Mouse (Mus musculus): Measurements from ENCODE around the gene Kcnk2. TPM values are rescaled to one million over a fixed set of nuclear protein-coding genes. Genes with fewer than 3 reads are reported as not detected.

The Kcnk2 gene
- 1 to 10 TPM; 1.6 to 1.9 TPM for total RNA-seq (2021)
- long read RNA-seq, experiment 1, partial matches to known transcripts: 0 of 3 reads
- long read RNA-seq, experiment 1, other reads (novel, unspliced or antisense): 3 of 3 reads
- long read RNA-seq, experiment 2, partial matches to known transcripts: 0 of 2 reads
- long read RNA-seq, experiment 2, other reads (novel, unspliced or antisense): 2 of 2 reads

DNA sequence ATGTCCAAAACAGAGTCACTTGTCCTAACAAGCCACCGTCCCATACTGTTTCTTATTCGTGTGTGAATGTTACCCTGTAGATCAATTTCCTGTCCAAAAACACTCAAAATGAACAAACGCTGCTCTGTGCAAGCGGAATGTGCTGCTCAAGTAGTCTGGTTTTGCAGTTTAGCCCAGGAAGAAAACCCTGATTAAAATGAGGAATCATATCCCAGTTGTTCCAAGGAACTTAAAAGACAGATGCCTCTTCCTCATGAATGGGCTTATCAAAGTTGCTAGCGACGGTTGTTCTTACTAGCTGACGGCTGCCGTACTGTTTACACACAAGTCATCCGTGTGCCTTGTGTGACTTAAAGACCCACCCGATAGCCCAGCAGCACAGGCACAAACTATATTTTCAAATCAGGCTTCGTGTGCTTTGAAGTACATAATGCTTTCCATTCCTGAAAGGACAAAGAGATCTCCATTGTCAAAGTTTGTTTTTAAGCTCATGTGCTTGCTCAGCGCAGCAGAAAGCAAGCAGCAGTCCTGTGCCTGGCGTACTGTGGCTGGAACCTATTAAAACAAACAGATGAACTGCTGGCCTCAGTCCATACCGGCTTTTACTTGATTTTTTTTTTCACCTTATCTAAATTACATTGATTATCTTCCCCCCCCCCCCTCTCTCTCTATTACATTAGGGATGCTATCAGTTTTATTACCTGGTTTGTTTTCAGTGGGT, at the start of gene Kcnk2:
Gene Kcnk2 (minus strand): TSS at position 51 of the 721 bp plus-strand sequence.
- intact Hi-C loops (cut with DNase I): no loop called here
- no peak for DNase-seq

DNA sequence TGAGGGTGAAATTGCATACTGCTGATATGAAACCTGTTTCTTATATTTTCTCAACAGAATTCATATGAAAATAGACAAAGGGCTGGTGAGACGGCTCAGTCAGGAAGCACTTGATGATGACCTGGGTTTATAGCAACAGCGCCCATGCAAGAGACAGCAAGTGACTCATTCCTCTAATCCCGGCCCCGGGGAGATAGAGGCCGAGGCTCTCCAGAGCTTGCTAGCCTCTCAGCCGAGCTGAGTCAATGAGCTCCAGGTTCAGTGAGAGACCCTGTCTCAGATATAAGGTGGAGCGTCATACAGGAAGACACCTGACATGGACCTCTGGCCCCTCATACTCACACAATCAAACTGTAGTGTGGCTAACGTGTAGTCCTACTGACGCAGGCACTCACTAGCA, 38.7 kb upstream of the Kcnk2 start:
- no peak for DNase-seq
- intact Hi-C loops (cut with DNase I): no loop called here

DNA sequence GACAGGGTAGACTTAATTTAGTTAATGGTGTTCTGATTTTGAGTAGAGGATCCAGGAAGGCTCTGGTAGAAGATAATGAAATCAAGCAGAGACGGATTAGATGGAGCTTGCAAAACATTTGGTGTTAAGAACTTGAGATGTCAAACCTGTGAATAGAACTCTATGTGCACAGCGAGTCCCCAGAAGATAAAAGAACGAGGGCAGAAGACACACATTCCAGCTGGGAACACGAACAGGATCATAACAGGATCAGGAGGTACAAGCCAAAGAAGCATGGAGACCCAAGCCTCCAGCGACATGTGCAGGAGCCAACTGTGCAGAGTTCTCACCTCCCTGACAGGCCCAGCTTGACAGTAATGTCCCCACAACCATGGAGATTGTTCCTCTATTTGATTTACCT, 35.1 kb upstream of the Kcnk2 start:
- no peak for DNase-seq
- intact Hi-C loops (cut with DNase I): no loop called here

DNA sequence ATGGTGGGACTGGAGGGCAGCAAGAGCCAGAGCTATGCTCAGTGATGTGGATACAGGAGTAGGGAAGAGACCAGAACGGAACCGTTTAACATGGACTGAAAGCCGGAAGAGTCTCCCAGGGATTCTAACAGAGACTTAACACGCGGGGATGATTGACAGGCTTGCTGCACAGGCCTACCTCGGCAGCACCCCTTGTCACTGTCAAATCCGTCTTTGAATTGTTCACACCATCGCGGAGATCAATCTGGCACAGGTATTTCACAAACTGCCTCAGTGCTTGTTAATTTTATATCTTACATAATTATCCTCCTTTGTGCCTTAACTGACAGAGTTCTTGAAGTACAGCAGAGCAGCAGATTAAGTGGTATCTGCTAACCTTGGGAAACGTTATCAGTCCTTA, 33.4 kb upstream of the Kcnk2 start:
- intact Hi-C loops (cut with DNase I): no loop called here
- no peak for DNase-seq

DNA sequence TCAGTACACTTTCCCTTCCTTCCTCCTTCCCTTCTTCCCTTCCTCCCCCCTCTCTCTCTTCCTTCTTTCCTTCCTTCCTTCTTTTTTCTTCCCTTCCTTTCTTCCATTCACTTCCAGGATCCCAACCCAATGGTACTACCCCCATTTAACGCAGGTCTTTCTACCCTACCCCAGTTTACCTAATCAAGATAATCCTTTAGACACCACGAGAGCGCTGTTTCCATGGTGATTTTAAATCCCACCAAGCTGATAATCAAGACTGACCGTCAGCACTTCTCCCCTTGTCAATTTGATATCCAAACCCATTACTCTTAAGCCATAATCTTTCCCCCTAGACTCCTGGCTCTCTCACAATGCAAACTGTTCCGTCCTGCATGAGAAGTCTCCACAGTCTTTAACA, 29.4 kb upstream of the Kcnk2 start:
- no peak for DNase-seq
- intact Hi-C loops (cut with DNase I): no loop called here

DNA sequence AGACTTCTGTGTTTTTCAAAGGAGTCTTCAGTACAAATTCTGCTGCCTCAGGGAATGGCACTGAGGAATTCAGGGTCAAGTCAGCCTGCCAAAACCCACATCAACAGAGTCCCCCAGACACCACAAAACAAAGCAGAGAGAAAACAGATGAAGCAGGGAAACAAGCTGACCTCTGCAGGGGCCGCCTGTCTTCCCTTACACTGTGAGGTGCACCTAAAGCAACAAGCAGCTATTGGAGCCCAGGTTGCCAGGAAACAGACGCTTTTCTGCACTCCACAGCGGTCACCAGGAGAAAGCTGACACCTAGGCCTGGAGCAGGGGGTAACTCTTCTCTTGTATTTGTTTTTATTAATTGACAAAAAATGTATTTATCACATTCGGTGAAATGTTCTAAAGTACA, 28.5 kb upstream of the Kcnk2 start:
- intact Hi-C loops (cut with DNase I): no loop called here
- DNase-seq: no peak

DNA sequence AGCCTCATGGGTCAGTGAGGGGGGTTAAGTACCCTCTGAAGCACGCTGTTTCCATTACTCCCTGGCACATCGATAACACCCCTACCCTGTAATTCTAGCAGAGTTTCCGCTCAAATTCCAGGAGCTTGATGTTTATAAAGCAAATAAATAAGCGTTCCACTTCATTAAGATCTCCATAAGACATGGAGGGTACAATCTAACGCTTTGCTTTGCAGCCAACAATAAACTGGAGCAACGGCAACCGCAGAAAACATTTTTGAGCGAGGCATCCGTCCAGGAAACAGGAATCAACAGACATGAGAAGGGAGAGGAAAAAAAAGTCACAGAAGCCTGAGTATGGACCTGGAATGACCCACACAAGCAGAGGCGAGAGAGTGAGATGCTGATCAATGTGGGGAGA, 27.5 kb upstream of the Kcnk2 start:
- no peak for DNase-seq
- intact Hi-C loops (cut with DNase I): no loop called here

DNA sequence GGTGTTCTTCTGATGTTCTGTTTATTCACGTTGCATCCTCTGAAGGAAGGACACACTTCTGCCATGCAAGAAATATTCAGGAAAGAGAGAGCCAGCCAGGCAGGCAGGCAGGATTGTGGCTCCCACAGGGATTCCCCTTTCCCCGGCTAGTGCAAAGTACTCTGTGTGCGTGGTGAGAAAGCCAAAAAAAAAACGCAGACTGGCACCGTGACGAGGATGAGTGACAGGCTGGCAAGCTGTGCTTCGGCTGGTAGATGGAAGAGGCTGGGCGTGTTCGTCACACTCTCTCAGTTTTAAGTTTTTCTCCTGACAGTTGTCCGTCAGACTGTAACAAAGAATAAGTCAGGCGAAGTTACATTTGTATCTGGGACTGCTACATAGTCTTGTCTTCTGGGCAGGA, 24.2 kb upstream of the Kcnk2 start:
- no peak for DNase-seq
- intact Hi-C loops (cut with DNase I): no loop called here

DNA sequence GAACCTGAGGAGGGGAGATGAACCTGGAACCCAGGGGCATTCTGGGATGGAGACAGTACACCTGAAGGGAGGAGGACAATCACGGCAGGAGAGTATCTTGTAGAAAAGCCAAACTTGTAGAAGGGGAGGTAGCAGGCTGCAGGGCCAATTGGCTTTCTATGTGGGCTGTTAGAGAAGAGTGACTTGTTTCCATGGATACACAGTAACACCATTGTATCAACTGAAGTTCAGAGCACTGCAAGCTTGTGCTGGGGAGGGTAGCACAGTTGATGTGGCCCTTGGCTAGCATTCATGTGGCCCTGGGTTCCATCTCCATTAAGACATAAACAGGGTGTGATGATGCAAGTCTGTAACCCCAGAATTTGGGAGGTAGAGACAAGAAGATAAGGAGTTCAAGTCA, 17.8 kb upstream of the Kcnk2 start:
- DNase-seq: no peak
- intact Hi-C loops (cut with DNase I): no loop called here

DNA sequence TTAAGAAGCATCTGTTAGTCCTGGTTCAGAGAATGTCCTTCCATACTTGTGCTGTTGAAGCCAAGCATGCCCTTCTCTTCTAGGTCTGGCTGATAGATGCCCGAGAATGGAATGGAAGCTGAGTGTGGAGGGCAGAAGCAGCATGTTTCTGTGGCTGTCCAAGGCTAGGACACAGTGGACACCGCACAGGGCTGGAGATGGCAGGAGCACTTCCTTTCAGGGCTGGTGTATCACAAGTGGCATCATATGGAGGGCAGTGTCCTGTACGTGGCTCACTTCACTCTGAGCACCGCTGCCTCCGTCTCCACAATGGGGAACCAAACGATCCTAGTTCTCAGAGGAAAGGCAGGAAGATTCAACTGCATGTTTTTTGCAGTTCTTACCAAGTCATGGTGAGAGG, 7.8 kb upstream of the Kcnk2 start:
- intact Hi-C loops (cut with DNase I): no loop called here
- no peak for DNase-seq

DNA sequence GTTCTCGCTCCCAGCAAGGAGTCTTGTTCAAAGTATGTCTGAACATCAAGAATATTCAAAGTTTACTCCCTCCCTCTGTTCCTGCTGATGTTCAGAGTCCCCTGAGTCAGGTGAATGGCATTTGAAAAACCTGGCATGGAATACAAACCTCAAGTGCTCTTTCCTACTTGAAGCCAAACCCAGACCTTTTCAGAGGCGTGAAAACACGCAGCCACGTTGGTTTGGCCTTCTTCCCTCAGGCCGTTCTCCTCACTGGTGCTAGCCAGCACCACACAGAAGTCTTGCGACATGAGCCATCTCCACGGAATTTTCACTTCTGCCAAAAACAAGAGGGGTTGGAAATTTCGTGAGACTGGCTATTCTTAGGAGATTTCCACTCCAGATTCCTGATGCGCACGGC, 3.1 kb upstream of the Kcnk2 start:
- intact Hi-C loops (cut with DNase I): no loop called here
- no peak for DNase-seq

DNA sequence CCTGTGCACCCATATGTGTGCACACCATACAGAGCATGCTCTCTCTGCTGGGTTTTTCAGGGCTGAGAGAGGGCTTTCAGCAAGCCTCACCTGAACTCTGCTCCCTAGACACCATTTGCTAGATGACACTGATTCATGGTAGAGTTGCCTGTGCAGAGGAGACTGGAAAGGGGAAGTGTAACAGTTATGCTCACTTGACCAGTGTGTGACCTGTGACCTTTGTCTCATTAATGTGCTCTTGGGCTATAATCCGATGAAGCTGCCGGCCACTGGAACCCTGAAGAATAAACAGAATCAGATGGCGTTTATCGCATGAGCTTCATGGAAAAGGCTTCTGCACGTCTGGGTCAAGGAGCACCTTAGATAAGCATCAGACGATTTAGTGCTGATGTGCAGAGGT, 1.5 kb upstream of the Kcnk2 start:
- no peak for DNase-seq
- intact Hi-C loops (cut with DNase I): no loop called here

DNA sequence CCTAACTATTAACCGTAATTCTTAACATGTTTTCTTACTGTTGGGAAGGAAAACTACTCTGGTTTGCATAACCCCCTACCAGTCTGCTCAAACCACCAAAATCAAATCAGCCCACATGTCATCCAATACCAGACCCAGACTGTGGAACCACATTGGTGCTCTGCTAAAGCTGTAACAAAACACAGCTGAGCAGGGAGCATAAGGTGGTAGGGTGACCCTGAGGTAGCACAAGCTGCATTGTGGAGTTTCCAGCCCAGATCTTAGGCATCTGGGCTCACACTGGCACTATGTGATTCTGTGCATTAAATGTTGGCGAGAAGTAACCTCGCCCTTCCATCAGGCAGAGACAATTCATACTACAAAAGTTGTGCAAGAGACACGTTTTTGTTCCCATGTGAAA, 1.1 kb upstream of the Kcnk2 start:
- no peak for DNase-seq

DNA sequence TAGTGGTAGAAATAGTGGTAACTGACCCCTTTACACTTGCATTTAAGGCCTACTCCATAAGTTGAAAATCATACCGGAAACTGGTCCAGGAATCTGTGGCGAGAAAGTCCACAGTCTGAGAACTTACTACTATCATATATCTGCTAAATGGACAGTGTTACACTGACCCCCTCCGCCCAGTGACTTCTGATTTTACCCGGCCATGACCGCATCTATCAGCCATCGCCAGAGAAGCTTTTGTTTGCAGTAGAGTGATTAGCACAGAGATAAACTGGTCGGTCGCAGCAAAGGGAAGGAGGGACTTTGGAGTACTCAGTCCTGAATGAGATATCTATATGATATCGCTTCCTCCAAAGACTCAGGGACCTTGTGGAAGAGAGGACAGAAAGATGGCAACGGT, 15.2 kb downstream of the Kcnk2 start:
- intact Hi-C loops (cut with DNase I): no loop called here
- DNase-seq: no peak

More for the DNA sequence above, 1.1 kb upstream of the Kcnk2 start:
- intact Hi-C loops (cut with DNase I): no loop called here

DNA sequence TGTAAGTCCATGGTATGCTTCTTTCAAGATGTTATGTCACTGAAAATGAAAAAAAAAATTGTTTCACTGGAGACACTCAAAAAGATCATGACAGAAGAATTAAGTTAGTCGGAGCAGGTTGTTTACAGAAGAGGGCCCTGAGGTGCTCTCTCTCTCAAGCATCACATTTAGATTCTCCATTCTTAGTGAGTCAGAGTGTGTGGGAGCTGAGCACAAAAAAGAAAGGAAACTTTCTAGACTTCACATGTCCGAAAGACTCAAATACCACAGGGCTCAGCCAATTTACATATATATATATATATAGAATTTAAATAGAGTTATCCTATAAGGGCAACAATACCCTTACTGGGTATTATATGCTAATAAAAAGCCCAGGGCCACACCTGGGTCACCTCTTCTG, 15.9 kb downstream of the Kcnk2 start:
- intact Hi-C loops (cut with DNase I): no loop called here
- DNase-seq: no peak

DNA sequence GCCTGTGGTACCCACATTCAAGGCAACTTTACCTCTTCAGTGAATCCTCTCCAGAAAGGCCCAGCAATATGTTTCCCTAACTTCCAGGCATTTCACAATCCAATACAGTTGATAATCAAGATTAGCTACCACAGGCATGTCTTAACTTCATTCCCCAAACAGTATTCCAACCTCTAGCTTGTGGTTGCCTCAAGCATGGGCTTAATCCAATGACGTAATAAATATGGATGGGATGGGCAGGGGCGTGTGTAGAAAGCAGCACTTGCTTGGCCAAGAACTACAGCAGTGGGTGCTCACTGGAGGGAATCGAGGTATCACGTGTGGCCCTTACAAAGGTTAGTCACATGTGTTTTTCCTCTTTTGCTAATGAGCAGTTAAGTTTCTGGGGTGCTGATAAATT, 34.4 kb downstream of the Kcnk2 start:
- intact Hi-C loops (cut with DNase I): no loop called here
- DNase-seq: no peak

DNA sequence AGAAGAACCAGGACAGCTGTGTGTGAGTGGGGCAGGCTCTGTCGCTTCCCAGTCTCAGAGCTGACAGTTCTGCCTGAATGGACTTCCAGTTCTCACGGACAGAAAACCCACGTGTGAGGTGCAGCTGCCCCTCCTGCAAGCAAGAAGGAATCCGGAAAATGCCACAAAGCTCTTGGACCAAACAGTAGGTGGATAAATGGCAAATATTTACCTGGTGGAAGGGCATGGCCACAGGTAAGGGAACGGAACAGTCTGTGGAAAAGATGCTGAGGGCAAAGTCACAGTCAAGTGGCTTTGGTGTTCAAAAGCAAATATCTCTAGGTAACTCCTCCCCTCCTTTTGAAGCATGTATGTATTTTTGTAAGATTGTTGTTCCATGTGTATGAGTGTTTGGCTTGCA, 37.9 kb downstream of the Kcnk2 start:
- intact Hi-C loops (cut with DNase I): no loop called here
- DNase-seq: no peak

DNA sequence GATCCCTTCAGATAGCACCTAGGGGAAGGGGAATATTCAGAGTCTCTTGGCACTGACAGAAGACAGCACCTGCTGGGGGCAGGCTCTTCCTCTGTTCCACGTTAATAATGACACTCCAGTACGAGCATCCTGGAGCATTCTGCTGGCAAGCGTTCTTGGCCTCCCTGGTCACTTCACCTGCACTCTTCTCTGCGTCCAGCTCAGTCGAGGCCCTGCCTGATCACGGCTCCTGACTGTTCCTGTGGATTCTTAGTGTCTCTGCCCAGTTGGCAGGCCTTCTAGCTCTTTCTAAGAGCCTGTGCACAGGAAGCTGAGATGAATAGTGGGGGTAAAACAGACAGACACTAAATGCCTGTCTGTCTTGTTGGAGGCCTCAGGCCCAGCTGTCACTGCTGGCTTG, 39.5 kb downstream of the Kcnk2 start:
- intact Hi-C loops (cut with DNase I): no loop called here
- DNase-seq: no peak

DNA sequence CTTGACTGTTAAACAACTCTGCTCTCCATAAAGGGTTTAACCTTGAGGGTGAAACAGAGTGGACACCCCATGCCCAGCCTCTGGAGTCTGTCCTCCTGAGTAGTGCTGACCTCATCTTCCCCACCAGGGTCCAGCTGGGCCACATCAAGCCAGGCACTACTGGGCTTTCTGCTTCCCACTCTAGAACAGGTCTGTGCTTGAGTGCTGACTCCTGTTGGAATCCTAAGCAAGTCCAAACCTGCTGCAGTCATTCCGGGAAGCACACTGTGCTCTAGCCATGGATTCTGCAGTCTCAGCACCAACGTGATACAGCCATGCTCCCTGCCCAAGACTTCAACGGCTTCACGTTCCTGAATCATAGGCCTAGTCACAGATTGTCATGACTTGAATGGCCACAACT, 42.4 kb downstream of the Kcnk2 start:
- DNase-seq: no peak
- intact Hi-C loops (cut with DNase I): loop anchor here (10.0 kb wide), 1 partner anchor 335 kb away; no protein-coding TSS in a partner anchor

DNA sequence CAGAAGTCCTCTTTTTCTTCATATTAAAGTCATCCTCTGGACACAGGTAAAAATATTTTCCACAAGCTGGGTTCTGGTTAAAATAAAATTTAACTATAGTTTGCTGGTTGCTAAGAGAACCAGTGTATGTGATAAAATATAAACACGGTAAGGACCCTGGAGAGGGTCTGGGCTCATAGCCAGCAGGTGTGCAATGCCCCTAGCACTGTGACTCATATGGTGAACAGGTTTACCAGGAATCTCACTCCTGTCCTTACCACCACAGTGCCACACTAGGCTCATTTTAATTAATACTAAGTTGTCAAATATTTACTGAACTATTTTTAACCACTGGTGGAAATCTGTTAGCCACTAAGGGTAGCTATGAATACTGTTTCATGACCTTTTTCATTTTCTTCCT, 48.2 kb downstream of the Kcnk2 start:
- DNase-seq: no peak
- intact Hi-C loops (cut with DNase I): loop anchor here (10.0 kb wide), 1 partner anchor 329 kb away; no protein-coding TSS in a partner anchor

DNA sequence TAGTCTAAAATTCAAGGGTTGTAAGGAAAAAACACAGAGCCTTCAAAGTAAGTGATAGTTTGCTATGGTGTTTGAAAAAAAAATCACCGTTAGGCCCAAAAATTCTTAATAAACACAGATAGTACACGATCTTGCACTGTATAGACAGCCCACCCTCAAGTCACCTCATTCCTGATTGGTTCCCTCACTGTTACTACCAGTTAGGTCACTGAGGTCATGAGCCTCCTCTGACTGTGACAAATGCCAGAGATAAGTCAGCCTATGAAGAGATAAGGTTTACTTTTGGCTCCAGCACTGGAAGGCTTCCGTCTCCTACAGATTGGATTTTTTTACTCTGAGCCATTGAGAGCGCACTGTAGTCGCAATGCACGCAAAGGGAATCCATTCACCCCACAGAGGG, 50.3 kb downstream of the Kcnk2 start:
- intact Hi-C loops (cut with DNase I): loop anchor here (10.0 kb wide), 1 partner anchor 327 kb away; no protein-coding TSS in a partner anchor
- DNase-seq: no peak

DNA sequence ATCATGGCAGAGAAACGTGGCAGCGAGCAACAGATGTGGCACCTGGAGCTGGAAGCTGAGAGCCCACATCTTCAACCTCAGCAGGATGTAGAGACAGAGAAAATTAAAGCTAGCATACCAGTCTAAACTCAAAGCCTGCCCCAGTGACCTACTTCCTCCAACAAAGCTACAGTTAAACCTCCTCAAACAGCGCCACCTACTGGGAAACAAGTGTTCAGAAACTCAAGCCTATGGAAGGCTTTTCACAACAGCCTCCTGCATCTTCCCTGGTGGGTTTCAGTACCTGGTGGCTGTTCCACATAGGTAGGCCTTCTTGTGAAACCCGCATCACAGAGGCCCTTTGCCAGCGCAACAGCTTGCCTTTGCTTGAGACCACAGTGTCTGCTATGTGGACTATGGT, 52.9 kb downstream of the Kcnk2 start:
- DNase-seq: no peak
- intact Hi-C loops (cut with DNase I): no loop called here

DNA sequence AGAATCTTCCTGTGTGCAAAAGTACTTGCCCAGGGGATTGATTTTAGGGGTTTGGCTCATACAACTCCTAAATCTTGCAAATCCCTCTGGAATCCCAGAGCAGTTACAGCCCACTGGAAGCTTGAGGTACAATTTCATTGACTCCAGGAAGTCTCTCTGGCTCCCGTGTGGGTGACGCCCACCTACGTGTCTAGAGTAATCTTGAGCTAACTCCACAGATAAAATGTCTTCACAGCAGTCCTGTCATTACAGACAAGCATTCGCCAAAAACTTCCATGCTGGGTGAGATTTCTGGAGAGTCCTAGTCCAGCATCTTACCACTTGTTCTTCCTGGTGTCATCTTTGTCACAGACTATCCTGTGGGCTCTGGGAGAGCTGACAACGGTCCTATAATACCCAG, 56.9 kb downstream of the Kcnk2 start:
- intact Hi-C loops (cut with DNase I): no loop called here

More for the DNA sequence above, 56.9 kb downstream of the Kcnk2 start:
- DNase-seq: no peak
